Mouse (Mus musculus) heart, adult 10 weeks (tissue): ENCODE results near the gene Tex13a. TPM values are rescaled to one million over a fixed set of nuclear protein-coding genes. Genes with fewer than 3 reads are reported as not detected.

Source experiments
- polyA plus RNA-seq: library from polyadenylated mRNA; stranded (reverse); fragments of 350-450 nt; fragmentation: Illumina TruSeq; extraction: RNeasy Lipid Tissue Mini Kit (QIAGEN cat#74804); gene quantifications from one replicate; pipeline ENCODE4 v1.2.3, GENCODE M21; 2014; ENCODE audit warnings: low read depth, low replicate concordance

Tex13a gene
- not detected for polyA plus RNA-seq

GRCm38 (mm10) chrX:138209480-138209879 is at the start of gene Tex13a:
TSS of gene Tex13a (minus strand) at chrX:138209580.

